Mouse (Mus musculus) embryonic facial prominence, embryonic 11.5 days (tissue): ENCODE measurements around the gene Vmn1r192. TPM values are rescaled to one million over a fixed set of nuclear protein-coding genes. Genes with fewer than 3 reads are reported as not detected.

Experiments used
- microRNA-seq: library from miRNA; unstranded; fragments of <30 nt; microRNA quantifications from one replicate; pipeline ENCODE4, GENCODE M21; 2016; ENCODE audit warnings: borderline number of aligned reads
- polyA plus RNA-seq: library from polyadenylated mRNA; unstranded; fragments of >200 nt; fragmentation: Nextera tagmentation; extraction: Ambion mirVana; gene quantifications from 2 replicates; pipeline ENCODE4 v1.2.1, GENCODE M21; 2014

Gene Vmn1r192
- polyA plus RNA-seq, 1 experiment from 2014 or later = not detected

Small RNAs within 50 kb of the gene (microRNA-seq; reads per million reads assigned to microRNA genes)
- gene Gm23282 = not detected
- not detected for gene Gm25084

Other genes with a start within 250 kb of the Vmn1r192 start
- gene Zfp184, start 246.0 kb downstream of the Vmn1r192 start, polyA plus RNA-seq = 28.2 and 30.4 TPM in 2 replicates
- 0.24 TPM in 1 of 2 replicates, not detected in the other for gene Pom121l2, start 209.9 kb downstream of the Vmn1r192 start, polyA plus RNA-seq
- gene Prss16, start 181.4 kb downstream of the Vmn1r192 start, polyA plus RNA-seq = 0.25 and 0.50 TPM in 2 replicates
- gene Hist1h2ah, start 155.6 kb downstream of the Vmn1r192 start, polyA plus RNA-seq = 4.2 and 20.5 TPM in 2 replicates
- 15.9 and 24.3 TPM in 2 replicates for gene Hist1h2bk, start 155.3 kb downstream of the Vmn1r192 start, polyA plus RNA-seq
- gene Hist1h4i, start 149.8 kb downstream of the Vmn1r192 start, polyA plus RNA-seq = 31.9 and 34.5 TPM in 2 replicates
- gene Hist1h2ag, start 148.2 kb downstream of the Vmn1r192 start, polyA plus RNA-seq = 99.8 and 102 TPM in 2 replicates
- gene Hist1h2bj, start 147.9 kb downstream of the Vmn1r192 start, polyA plus RNA-seq = 14.2 and 16.0 TPM in 2 replicates
- gene Vmn1r188, start 106.7 kb downstream of the Vmn1r192 start, polyA plus RNA-seq = not detected in 2 replicates
- not detected in 2 replicates for gene Vmn1r189, start 85.3 kb downstream of the Vmn1r192 start, polyA plus RNA-seq
- gene Vmn1r191, start 7.2 kb downstream of the Vmn1r192 start, polyA plus RNA-seq = not detected in 2 replicates
- gene Vmn1r193, start 32.0 kb upstream of the Vmn1r192 start, polyA plus RNA-seq = not detected in 2 replicates
- gene Vmn1r194, start 53.1 kb upstream of the Vmn1r192 start, polyA plus RNA-seq = not detected in 2 replicates
- not detected in 2 replicates for gene Vmn1r195, start 79.4 kb upstream of the Vmn1r192 start, polyA plus RNA-seq
- gene Vmn1r196, start 98.8 kb upstream of the Vmn1r192 start, polyA plus RNA-seq = not detected in 2 replicates
- gene Vmn1r197, start 133.4 kb upstream of the Vmn1r192 start, polyA plus RNA-seq = not detected in 2 replicates
- not detected in 2 replicates for gene Vmn1r198, start 159.2 kb upstream of the Vmn1r192 start, polyA plus RNA-seq
- not detected in 2 replicates for gene Vmn1r199, start 188.7 kb upstream of the Vmn1r192 start, polyA plus RNA-seq
- not detected in 2 replicates for gene Vmn1r200, start 199.2 kb upstream of the Vmn1r192 start, polyA plus RNA-seq